Mouse (Mus musculus): ENCODE data around the gene Hid1. TPM values are rescaled to one million over a fixed set of nuclear protein-coding genes. Genes with fewer than 3 reads are reported as not detected.

Gene Hid1
- total RNA-seq, 1 experiment, result 2.4 TPM

DNA sequence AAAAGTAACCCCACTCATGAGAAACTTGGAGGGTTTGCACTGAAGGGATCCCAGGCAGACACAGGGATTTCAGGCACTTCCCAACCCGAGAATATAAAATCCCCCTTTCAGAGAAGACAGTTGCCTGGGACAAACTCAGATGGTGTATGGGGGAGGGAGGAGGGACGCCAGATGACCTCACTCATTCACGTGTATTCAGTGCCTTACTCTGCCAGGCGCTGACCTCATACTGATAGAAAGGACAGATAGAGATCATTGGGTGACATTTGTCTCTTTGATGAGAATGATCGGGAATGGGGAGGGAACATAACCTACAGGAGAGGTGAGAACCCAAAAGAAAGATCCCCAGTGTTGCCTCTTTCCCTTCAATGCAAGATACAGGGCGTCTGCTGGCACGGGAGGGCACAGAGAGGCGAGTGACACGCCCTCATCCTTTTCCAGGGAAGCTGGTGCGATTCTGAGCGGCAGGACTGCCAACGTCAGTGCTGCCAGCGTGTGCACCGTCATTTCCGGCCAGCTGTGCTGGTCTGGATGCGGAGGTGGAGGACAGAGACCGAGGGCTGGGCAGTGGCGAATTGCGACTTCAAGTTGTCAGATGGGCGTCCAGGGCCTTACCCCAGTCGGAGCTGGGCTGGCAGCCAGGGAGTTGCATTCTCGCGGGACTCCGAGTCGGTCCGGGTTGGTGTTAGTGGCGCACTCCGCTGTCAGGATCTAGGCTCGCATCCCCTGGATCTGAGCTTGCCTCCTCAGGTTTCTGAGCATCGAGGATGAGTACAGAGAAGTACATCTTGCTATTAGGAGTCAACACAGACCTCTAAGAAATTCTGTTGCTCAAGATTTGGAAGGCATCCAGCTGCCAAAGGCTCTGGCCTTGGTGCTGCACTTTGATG is 6.5 kb upstream of the Hid1 start:
- no peak for DNase-seq (ENCODE audit: low read depth, low spot score)
- peaks cover 0 to 2% of the 10 kb centered on the region in 2 experiments; a peak in 1 of 4 replicates for H3K4me1 ChIP-seq (ENCODE audit: control insufficient read depth in 2 of 2, insufficient read depth in 2 of 2, low read length in 2 of 2, poor library complexity in 1 of 2)
- no peak overlapping the region for H3K27ac ChIP-seq (ENCODE audit: insufficient read depth, low read depth, low read length, poor library complexity, severe bottlenecking)
- in situ Hi-C loops (cut with MboI; ENCODE audit: low sequenced_read_pairs in 2 of 2, unreplicated experiment in 2 of 2), result no loop called here
- H3K9ac ChIP-seq (ENCODE audit: insufficient read depth, low read depth, low read length, poor library complexity, severe bottlenecking), result no peak overlapping the region
- no peaks in the 10 kb centered on the region for H3K9me3 ChIP-seq (ENCODE audit: control insufficient read depth, insufficient read depth, low read depth, low read length)
- TF ChIP-seq ZC3H11A (IDR thresholded peaks at IDR 0.05; ENCODE audit: borderline replicate concordance, low read depth, low read length) (no peak), ZNF384 (IDR thresholded peaks at IDR 0.05; ENCODE audit: low read depth, low read length) (no peak), CHD2 (IDR thresholded peaks at IDR 0.05; ENCODE audit: low read depth, low read length) (peak; percentile 77)
- H3K36me3 ChIP-seq (ENCODE audit: control insufficient read depth, insufficient read depth, low read length, poor library complexity, severe bottlenecking), result no peaks in the 10 kb centered on the region
- peak overlapping the region in 1 of 2 experiments; percentile 23; a peak in 2 of 4 replicates for H3K4me3 ChIP-seq (ENCODE audit: insufficient read depth in 1 of 2, low read depth in 1 of 2, low read length in 2 of 2, poor library complexity in 1 of 2, severe bottlenecking in 1 of 2)

DNA sequence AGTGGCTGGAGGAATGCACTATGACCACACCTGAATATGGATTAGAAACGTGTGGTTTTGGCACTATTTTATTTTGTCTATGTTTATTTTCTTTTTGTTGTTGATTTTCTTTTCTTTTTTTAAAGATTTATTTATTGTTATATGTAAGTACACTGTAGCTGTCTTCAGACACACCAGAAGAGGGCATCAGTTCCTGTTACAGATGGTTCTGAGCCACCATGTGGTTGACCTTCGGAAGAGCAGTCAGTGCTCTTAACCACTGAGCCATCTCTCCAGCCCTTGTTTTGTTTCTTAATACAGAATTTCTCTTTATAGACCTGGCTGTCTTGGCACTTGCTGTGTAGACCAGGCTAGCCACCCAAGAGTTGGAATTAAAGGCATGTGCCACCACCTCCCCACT is 5.2 kb upstream of the Hid1 start:
- H3K9ac ChIP-seq (ENCODE audit: insufficient read depth, low read depth, low read length, poor library complexity, severe bottlenecking), result no peak overlapping the region
- DNase-seq (ENCODE audit: low read depth, low spot score), result no peak
- TF ChIP-seq CHD2 (IDR thresholded peaks at IDR 0.05; ENCODE audit: low read depth, low read length) (no peak), ZNF384 (IDR thresholded peaks at IDR 0.05; ENCODE audit: low read depth, low read length) (no peak), ZC3H11A (IDR thresholded peaks at IDR 0.05; ENCODE audit: borderline replicate concordance, low read depth, low read length) (no peak), MAFK (IDR thresholded peaks at IDR 0.05; ENCODE audit: insufficient read depth, low read depth, low read length) (no peak), HCFC1 (IDR thresholded peaks at IDR 0.05; ENCODE audit: borderline replicate concordance, insufficient read depth, low read length) (no peak)
- in situ Hi-C loops (cut with MboI; ENCODE audit: low sequenced_read_pairs in 2 of 2, unreplicated experiment in 2 of 2), result no loop called here
- H3K9me3 ChIP-seq (ENCODE audit: control insufficient read depth, insufficient read depth, low read depth, low read length), result no peaks in the 10 kb centered on the region
- no peak overlapping the region for H3K4me3 ChIP-seq (ENCODE audit: insufficient read depth in 1 of 2, low read depth in 1 of 2, low read length in 2 of 2, poor library complexity in 1 of 2, severe bottlenecking in 1 of 2)
- H3K27ac ChIP-seq (ENCODE audit: insufficient read depth, low read depth, low read length, poor library complexity, severe bottlenecking), result no peak overlapping the region
- H3K4me1 ChIP-seq (ENCODE audit: control insufficient read depth in 2 of 2, insufficient read depth in 2 of 2, low read length in 2 of 2, poor library complexity in 1 of 2), result peaks cover 0 to 2% of the 10 kb centered on the region in 2 experiments; a peak in 1 of 4 replicates
- H3K36me3 ChIP-seq (ENCODE audit: control insufficient read depth, insufficient read depth, low read length, poor library complexity, severe bottlenecking), result no peaks in the 10 kb centered on the region

DNA sequence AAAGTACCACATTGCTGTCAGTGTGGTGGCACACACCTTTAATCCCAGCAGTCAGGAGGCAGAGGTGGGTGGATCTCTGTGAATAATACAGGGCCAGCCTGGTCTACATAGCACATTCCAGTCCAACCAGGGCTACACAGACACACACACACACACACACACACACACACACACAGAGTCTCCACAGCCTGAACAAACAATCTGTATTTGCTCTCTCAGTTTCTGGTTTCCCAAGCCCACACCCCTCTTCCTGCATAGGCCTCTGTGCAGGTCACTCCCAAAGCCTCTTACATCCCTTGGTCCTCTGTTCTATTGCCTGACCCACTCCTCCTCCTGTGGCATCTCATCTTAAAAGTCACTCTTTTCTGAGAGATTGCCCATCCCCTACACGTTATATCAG is 4.5 kb upstream of the Hid1 start:
- Histone ChIP-seq H3K4me3 (ENCODE audit: insufficient read depth in 1 of 2, low read depth in 1 of 2, low read length in 2 of 2, poor library complexity in 1 of 2, severe bottlenecking in 1 of 2) (no peak overlapping the region), H3K9ac (ENCODE audit: insufficient read depth, low read depth, low read length, poor library complexity, severe bottlenecking) (no peak overlapping the region), H3K36me3 (ENCODE audit: control insufficient read depth, insufficient read depth, low read length, poor library complexity, severe bottlenecking) (no peaks in the 10 kb centered on the region), H3K27ac (ENCODE audit: insufficient read depth, low read depth, low read length, poor library complexity, severe bottlenecking) (no peak overlapping the region), H3K4me1 (ENCODE audit: control insufficient read depth in 2 of 2, insufficient read depth in 2 of 2, low read length in 2 of 2, poor library complexity in 1 of 2) (peaks cover 0 to 2% of the 10 kb centered on the region in 2 experiments; a peak in 1 of 4 replicates), H3K9me3 (ENCODE audit: control insufficient read depth, insufficient read depth, low read depth, low read length) (no peaks in the 10 kb centered on the region)
- no peak for DNase-seq (ENCODE audit: low read depth, low spot score)
- no peak for TF ChIP-seq MAFK (IDR thresholded peaks at IDR 0.05; ENCODE audit: insufficient read depth, low read depth, low read length)
- TF ChIP-seq HCFC1 (IDR thresholded peaks at IDR 0.05; ENCODE audit: borderline replicate concordance, insufficient read depth, low read length), result no peak
- no peak for TF ChIP-seq ZC3H11A (IDR thresholded peaks at IDR 0.05; ENCODE audit: borderline replicate concordance, low read depth, low read length)
- TF ChIP-seq ZNF384 (IDR thresholded peaks at IDR 0.05; ENCODE audit: low read depth, low read length), result no peak
- TF ChIP-seq CHD2 (IDR thresholded peaks at IDR 0.05; ENCODE audit: low read depth, low read length), result no peak
- in situ Hi-C loops (cut with MboI; ENCODE audit: low sequenced_read_pairs in 2 of 2, unreplicated experiment in 2 of 2), result no loop called here

- Histone ChIP-seq H3K9ac (ENCODE audit: insufficient read depth, low read depth, low read length, poor library complexity, severe bottlenecking) (no peak overlapping the region), H3K4me3 (ENCODE audit: insufficient read depth in 1 of 2, low read depth in 1 of 2, low read length in 2 of 2, poor library complexity in 1 of 2, severe bottlenecking in 1 of 2) (no peak overlapping the region), H3K9me3 (ENCODE audit: control insufficient read depth, insufficient read depth, low read depth, low read length) (no peaks in the 10 kb centered on the region), H3K4me1 (ENCODE audit: control insufficient read depth in 2 of 2, insufficient read depth in 2 of 2, low read length in 2 of 2, poor library complexity in 1 of 2) (peaks cover 0 to 4% of the 10 kb centered on the region in 2 experiments; a peak in 1 of 4 replicates), H3K27ac (ENCODE audit: insufficient read depth, low read depth, low read length, poor library complexity, severe bottlenecking) (no peak overlapping the region), H3K36me3 (ENCODE audit: control insufficient read depth, insufficient read depth, low read length, poor library complexity, severe bottlenecking) (no peaks in the 10 kb centered on the region)
- in situ Hi-C loops (cut with MboI; ENCODE audit: low sequenced_read_pairs in 2 of 2, unreplicated experiment in 2 of 2), result no loop called here
- DNase-seq (ENCODE audit: low read depth, low spot score), result no peak
- no peak for TF ChIP-seq MAFK (IDR thresholded peaks at IDR 0.05; ENCODE audit: insufficient read depth, low read depth, low read length)
- TF ChIP-seq ZC3H11A (IDR thresholded peaks at IDR 0.05; ENCODE audit: borderline replicate concordance, low read depth, low read length), result no peak
- TF ChIP-seq ZNF384 (IDR thresholded peaks at IDR 0.05; ENCODE audit: low read depth, low read length), result no peak
- no peak for TF ChIP-seq CHD2 (IDR thresholded peaks at IDR 0.05; ENCODE audit: low read depth, low read length)
- TF ChIP-seq HCFC1 (IDR thresholded peaks at IDR 0.05; ENCODE audit: borderline replicate concordance, insufficient read depth, low read length), result no peak
Measured at GRCm38 (mm10) chr11:115371354-115371753, 3.8 kb upstream of the Hid1 start.
